Mouse (Mus musculus) forebrain, embryonic 12.5 days (tissue): ENCODE measurements at regions not wholly inside any gene's neighbourhood (a gene's known extent, or its start where the extent isn't known, plus 50 kb on each side); places are given as distances from the start of the nearest gene placed in this dataset.

Experiments used
- ATAC-seq: fragments of 200-750 bp; cut with Nextera tagmentation; 2 replicates; pipeline ENCODE4 v1.8.0; 2017; ENCODE audit warnings: moderate TSS enrichment; ENCODE audit not compliant: low FRiP score
- H3K27ac ChIP-seq: fragments of 300-500 bp; sonication (generic); 2 replicates; pipeline ENCODE4 v1.5.1; 2016; ENCODE audit warnings: mild to moderate bottlenecking
- H3K27me3 ChIP-seq: fragments of 300-500 bp; sonication (generic); 2 replicates; pipeline ENCODE4 v1.6.1; 2016; ENCODE audit warnings: mild to moderate bottlenecking
- H3K36me3 ChIP-seq: fragments of 300-500 bp; sonication (generic); replicated peaks from 2 replicates; pipeline ENCODE4 v1.6.1; 2016; ENCODE audit warnings: mild to moderate bottlenecking
- H3K4me1 ChIP-seq: fragments of 300-500 bp; sonication (generic); 2 replicates; pipeline ENCODE4 v1.6.1; 2016
- H3K4me2 ChIP-seq: fragments of 300-500 bp; sonication (generic); 2 replicates; pipeline ENCODE4 v1.6.1; 2016; ENCODE audit warnings: mild to moderate bottlenecking, moderate library complexity
- H3K4me3 ChIP-seq: fragments of 300-500 bp; sonication (generic); replicated peaks from 2 replicates; pipeline ENCODE4 v1.5.1; 2016; ENCODE audit warnings: mild to moderate bottlenecking
- H3K9ac ChIP-seq: fragments of 300-500 bp; sonication (generic); 2 replicates; pipeline ENCODE4 v1.6.1; 2016; ENCODE audit warnings: mild to moderate bottlenecking
- H3K9me3 ChIP-seq: fragments of 300-500 bp; sonication (generic); 2 replicates; pipeline ENCODE4 v1.6.1; 2016
- WGBS: fragments of 180-500 bp; shearing (Covaris S2); methylation state at CpG from one replicate; pipeline ENCODE4 v1.1.7; 2016; 5-methylcytosine and 5-hydroxymethylcytosine counted together

- H3K36me3 ChIP-seq = no peaks in the 10 kb centered on the region
- H3K27me3 ChIP-seq = no peaks in the 10 kb centered on the region
- H3K4me2 ChIP-seq = 0 out of 2 replicates have a peak overlapping the region, but pooled peaks have one; percentile 4
- no peaks in the 10 kb centered on the region for H3K9me3 ChIP-seq
- no peak overlapping the region for H3K4me3 ChIP-seq
- no peak for ATAC-seq
- no peak overlapping the region for H3K27ac ChIP-seq
- WGBS = 75% methylated on average over 5 of the region's 5 CpGs
- peaks cover 8% of the 10 kb centered on the region for H3K4me1 ChIP-seq
- H3K9ac ChIP-seq = no peak overlapping the region
Observed at GRCm38 (mm10) chr10:96847433-96848165, 230.8 kb downstream of the Btg1 start.

DNA sequence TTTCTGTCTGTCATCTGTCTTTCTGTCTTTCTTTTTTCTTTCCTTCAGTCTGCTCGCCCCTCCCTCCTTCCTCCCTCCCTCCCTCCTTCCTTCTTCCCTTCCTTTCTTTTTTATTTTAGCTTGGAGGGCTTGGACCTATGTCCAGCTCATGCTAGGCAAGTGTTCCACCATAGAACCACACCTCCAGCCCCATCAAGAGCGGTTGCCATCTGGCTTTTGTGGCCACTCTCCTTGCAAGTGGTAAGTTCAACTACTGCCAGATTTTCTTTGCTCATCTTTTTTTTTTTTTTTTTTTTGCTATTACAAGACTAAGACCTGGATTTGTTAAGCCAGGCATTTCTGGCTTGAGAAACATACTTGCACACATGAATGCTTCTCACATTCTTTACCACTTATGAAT, 231.7 kb downstream of the Btg1 start:
- no peak overlapping the region for H3K9ac ChIP-seq
- H3K4me3 ChIP-seq = no peak overlapping the region
- no peaks in the 10 kb centered on the region for H3K36me3 ChIP-seq
- H3K27ac ChIP-seq = no peak overlapping the region
- 91% methylated on average over 2 of the region's 2 CpGs for WGBS
- H3K4me2 ChIP-seq = no peak overlapping the region
- H3K4me1 ChIP-seq = peaks cover 8% of the 10 kb centered on the region
- no peaks in the 10 kb centered on the region for H3K27me3 ChIP-seq
- H3K9me3 ChIP-seq = no peaks in the 10 kb centered on the region
- no peak for ATAC-seq

- H3K4me3 ChIP-seq = no peak overlapping the region
- H3K27ac ChIP-seq = no peak overlapping the region
- H3K9me3 ChIP-seq = no peaks in the 10 kb centered on the region
- no peaks in the 10 kb centered on the region for H3K36me3 ChIP-seq
- H3K4me1 ChIP-seq = no peaks in the 10 kb centered on the region
- no peak for ATAC-seq
- H3K27me3 ChIP-seq = no peaks in the 10 kb centered on the region
- no peak overlapping the region for H3K4me2 ChIP-seq
- WGBS = 83% methylated on average over 2 of the region's 2 CpGs
- H3K9ac ChIP-seq = no peak overlapping the region
Observed at GRCm38 (mm10) chr10:96860366-96860765, 243.6 kb downstream of the Btg1 start.

- no peak overlapping the region for H3K9ac ChIP-seq
- H3K27ac ChIP-seq = no peak overlapping the region
- H3K9me3 ChIP-seq = no peaks in the 10 kb centered on the region
- no peak overlapping the region for H3K4me2 ChIP-seq
- 94% methylated on average over 8 of the region's 8 CpGs for WGBS
- no peak for ATAC-seq
- H3K27me3 ChIP-seq = no peaks in the 10 kb centered on the region
- no peaks in the 10 kb centered on the region for H3K36me3 ChIP-seq
- H3K4me1 ChIP-seq = no peaks in the 10 kb centered on the region
- H3K4me3 ChIP-seq = no peak overlapping the region
Observed at GRCm38 (mm10) chr10:96863230-96863629, 246.4 kb downstream of the Btg1 start.

- ATAC-seq = no peak
- 80% methylated on average over 3 of the region's 3 CpGs for WGBS
- no peaks in the 10 kb centered on the region for H3K27me3 ChIP-seq
Observed at GRCm38 (mm10) chr10:96866468-96866867, 249.7 kb downstream of the Btg1 start.

DNA sequence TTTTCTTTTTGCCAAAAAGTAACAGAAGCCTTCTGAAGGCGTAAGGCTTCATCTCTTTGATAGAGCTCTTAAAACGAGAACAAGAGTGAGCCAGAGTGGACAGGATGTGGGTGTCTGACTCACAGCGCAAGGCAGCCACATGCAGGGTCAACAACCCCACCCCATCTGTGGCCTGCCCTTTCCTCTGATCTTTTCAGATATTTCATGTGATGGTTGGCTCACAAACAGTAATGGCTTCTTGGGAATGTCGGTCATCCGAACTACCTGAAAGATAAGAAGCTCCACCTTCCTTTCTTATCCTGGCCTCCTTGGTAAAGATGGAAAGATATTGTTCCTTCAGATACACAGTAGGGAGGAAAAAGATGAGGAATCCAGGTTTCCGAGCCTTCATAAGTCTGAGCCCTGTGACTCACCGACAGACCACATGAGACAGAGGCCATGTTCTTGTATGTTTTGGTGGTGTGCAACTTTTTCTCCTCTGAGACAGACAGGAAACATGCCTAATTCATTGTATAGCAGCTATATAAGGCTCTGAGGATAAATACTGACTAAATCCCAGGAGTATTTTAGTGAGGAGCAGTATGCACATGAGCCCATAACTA, 254.9 kb downstream of the Btg1 start:
- WGBS = 92% methylated on average over 7 of the region's 7 CpGs
- H3K36me3 ChIP-seq = no peaks in the 10 kb centered on the region
- no peaks in the 10 kb centered on the region for H3K9me3 ChIP-seq
- H3K9ac ChIP-seq = no peak overlapping the region
- ATAC-seq = no peak
- no peak overlapping the region for H3K4me3 ChIP-seq
- no peak overlapping the region for H3K27ac ChIP-seq
- no peaks in the 10 kb centered on the region for H3K4me1 ChIP-seq
- H3K27me3 ChIP-seq = no peaks in the 10 kb centered on the region
- no peak overlapping the region for H3K4me2 ChIP-seq

More at GRCm38 (mm10) chr10:96866468-96866867, 249.7 kb downstream of the Btg1 start:
- no peak overlapping the region for H3K4me2 ChIP-seq
- no peak overlapping the region for H3K27ac ChIP-seq
- H3K9me3 ChIP-seq = no peaks in the 10 kb centered on the region
- no peaks in the 10 kb centered on the region for H3K36me3 ChIP-seq
- no peak overlapping the region for H3K9ac ChIP-seq
- H3K4me1 ChIP-seq = no peaks in the 10 kb centered on the region
- no peak overlapping the region for H3K4me3 ChIP-seq

DNA sequence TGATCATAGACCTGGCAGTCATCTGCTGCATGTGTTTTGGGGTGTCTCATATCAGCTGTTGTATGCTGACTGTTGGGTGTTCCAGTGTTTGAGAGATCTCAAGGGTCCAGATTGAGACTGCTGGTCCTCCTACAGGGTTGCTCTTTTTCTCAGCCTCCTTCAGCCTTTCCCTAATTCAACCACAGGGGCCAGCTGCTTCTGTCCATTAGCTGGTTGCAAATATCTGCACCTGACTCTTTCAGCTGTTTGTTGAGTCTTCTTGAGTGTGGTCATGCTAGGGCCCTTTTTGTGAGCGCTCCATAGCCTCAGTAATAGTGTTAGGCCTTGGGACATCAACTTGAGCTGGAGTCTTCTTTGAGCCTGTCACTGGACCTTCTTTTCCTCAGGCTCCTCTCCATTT, 257.8 kb downstream of the Btg1 start:
- ATAC-seq = no peak
- WGBS = 86% methylated on average over 1 of the region's 1 CpGs
- no peak overlapping the region for H3K27ac ChIP-seq

DNA sequence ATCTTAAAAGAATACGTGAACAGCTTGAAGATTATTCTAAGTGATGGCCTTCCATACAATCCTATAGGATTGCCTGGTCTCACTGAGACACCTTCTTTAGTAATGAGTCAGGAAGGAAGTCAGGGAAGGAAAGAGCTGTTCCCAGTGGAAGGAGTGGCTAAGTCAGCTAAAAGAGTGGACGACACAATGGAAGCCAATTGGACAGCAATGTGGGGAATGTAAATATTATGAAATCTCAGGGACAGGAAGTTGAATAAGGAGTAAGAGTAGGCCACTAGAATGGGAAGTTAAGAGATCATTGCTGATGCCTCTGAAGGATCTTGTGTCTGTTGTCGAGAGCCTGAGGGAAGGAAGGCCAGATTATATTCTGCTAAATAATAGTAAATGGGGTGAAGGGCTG, 258.9 kb downstream of the Btg1 start:
- Histone ChIP-seq H3K27me3 (no peaks in the 10 kb centered on the region), H3K36me3 (no peaks in the 10 kb centered on the region), H3K4me3 (no peak overlapping the region), H3K9me3 (no peaks in the 10 kb centered on the region), H3K27ac (no peak overlapping the region), H3K4me1 (peaks cover under 1% of the 10 kb centered on the region; the same call in 1 of the 2 replicates), H3K9ac (no peak overlapping the region), H3K4me2 (no peak overlapping the region)
- 77% methylated on average over 3 of the region's 3 CpGs for WGBS
- ATAC-seq = no peak

More for the DNA sequence above, 257.8 kb downstream of the Btg1 start:
- no peak overlapping the region for H3K4me3 ChIP-seq
- no peak overlapping the region for H3K4me2 ChIP-seq
- no peaks in the 10 kb centered on the region for H3K36me3 ChIP-seq
- no peaks in the 10 kb centered on the region for H3K4me1 ChIP-seq
- H3K27me3 ChIP-seq = no peaks in the 10 kb centered on the region
- H3K9me3 ChIP-seq = no peaks in the 10 kb centered on the region
- H3K9ac ChIP-seq = no peak overlapping the region

- Histone ChIP-seq H3K27ac (no peak overlapping the region), H3K4me1 (peaks cover 17% of the 10 kb centered on the region; the same call in 1 of the 2 replicates), H3K4me3 (no peak overlapping the region), H3K27me3 (no peaks in the 10 kb centered on the region), H3K9ac (no peak overlapping the region), H3K9me3 (no peaks in the 10 kb centered on the region), H3K4me2 (no peak overlapping the region), H3K36me3 (no peaks in the 10 kb centered on the region)
- WGBS = 95% methylated on average over 2 of the region's 2 CpGs
- ATAC-seq = no peak
Observed at GRCm38 (mm10) chr10:96879425-96879824, 262.6 kb downstream of the Btg1 start.

GRCm38 (mm10) chr10:96880771-96881170, 264.0 kb downstream of the Btg1 start:
- Histone ChIP-seq H3K27me3 (no peaks in the 10 kb centered on the region), H3K4me3 (no peak overlapping the region), H3K9ac (no peak overlapping the region), H3K27ac (no peak overlapping the region), H3K9me3 (no peaks in the 10 kb centered on the region), H3K4me1 (peaks cover 17% of the 10 kb centered on the region; the same call in 1 of the 2 replicates), H3K36me3 (no peaks in the 10 kb centered on the region), H3K4me2 (no peak overlapping the region)
- no peak for ATAC-seq
- WGBS = 63% methylated on average over 5 of the region's 5 CpGs

- no peak for ATAC-seq
- Histone ChIP-seq H3K9me3 (no peaks in the 10 kb centered on the region), H3K27me3 (no peaks in the 10 kb centered on the region), H3K9ac (no peak overlapping the region), H3K4me3 (no peak overlapping the region), H3K27ac (no peak overlapping the region), H3K36me3 (no peaks in the 10 kb centered on the region), H3K4me1 (peaks cover 17% of the 10 kb centered on the region; the same call in 1 of the 2 replicates), H3K4me2 (no peak overlapping the region)
- 70% methylated on average over 5 of the region's 5 CpGs for WGBS
Observed at GRCm38 (mm10) chr10:96881212-96881611, 264.4 kb downstream of the Btg1 start.

- H3K9ac ChIP-seq = no peak overlapping the region
- no peaks in the 10 kb centered on the region for H3K36me3 ChIP-seq
- 64% methylated on average over 2 of the region's 2 CpGs for WGBS
- H3K4me2 ChIP-seq = no peak overlapping the region
- no peaks in the 10 kb centered on the region for H3K27me3 ChIP-seq
- peaks cover 17% of the 10 kb centered on the region; the same call in 1 of the 2 replicates for H3K4me1 ChIP-seq
- H3K9me3 ChIP-seq = no peaks in the 10 kb centered on the region
- no peak overlapping the region for H3K4me3 ChIP-seq
- ATAC-seq = 0 out of 2 replicates have a peak, but pooled peaks have one; percentile 23
- H3K27ac ChIP-seq = no peak overlapping the region
Observed at GRCm38 (mm10) chr10:96881660-96882059, 264.9 kb downstream of the Btg1 start.

DNA sequence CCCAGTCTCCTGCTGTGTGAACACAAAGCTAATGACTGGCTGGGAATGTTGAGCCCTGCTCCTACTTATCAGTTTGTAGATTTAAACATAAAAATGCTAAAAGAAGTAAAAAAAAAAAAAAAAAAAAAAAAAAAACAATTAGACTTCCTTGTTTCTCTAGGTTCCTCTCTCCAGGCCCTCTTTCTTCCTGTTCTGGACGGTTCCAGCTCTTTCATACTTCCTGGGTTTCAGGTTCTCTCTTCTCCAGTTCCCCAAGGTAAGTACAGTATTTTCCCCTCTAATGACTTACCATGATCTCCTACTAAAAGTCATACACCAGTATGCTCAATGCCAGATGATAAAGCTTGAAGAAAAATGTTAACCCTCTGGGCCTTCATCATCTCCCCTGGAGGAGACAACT, 284.3 kb downstream of the Btg1 start:
- Histone ChIP-seq H3K9ac (no peak overlapping the region), H3K36me3 (no peaks in the 10 kb centered on the region)

More for the DNA sequence above, 284.3 kb downstream of the Btg1 start:
- H3K4me3 ChIP-seq = no peak overlapping the region
- no peak overlapping the region for H3K4me2 ChIP-seq
- 72% methylated on average over 1 of the region's 1 CpGs for WGBS
- H3K9me3 ChIP-seq = no peaks in the 10 kb centered on the region
- H3K27ac ChIP-seq = no peak overlapping the region
- no peak for ATAC-seq
- H3K4me1 ChIP-seq = no peaks in the 10 kb centered on the region
- no peaks in the 10 kb centered on the region for H3K27me3 ChIP-seq
